Mouse (Mus musculus) cerebellum, adult 2 months (tissue): ENCODE measurements around the gene Brd4.

Source experiments
- CTCF ChIP-seq: fragments of 200-500 bp; IDR thresholded peaks from 2 replicates; pipeline ENCODE4 v1.5.1; 2011; ENCODE audit warnings: low read depth, mild to moderate bottlenecking, control low read depth, low read length, moderate library complexity, borderline replicate concordance; ENCODE audit not compliant: insufficient read depth
- POLR2A ChIP-seq: fragments of 200-500 bp; IDR thresholded peaks from 2 replicates; pipeline ENCODE4 v1.6.1; 2011; ENCODE audit warnings: low read length, control low read depth, borderline replicate concordance; ENCODE audit not compliant: insufficient read depth

- TF ChIP-seq POLR2A (no peak), CTCF (no peak)
Measured at GRCm38 (mm10) chr17:32169518-32170225, 114.8 kb downstream of the Brd4 start.
